Mouse (Mus musculus) embryonic facial prominence, embryonic 14.5 days (tissue): ENCODE measurements around the gene Crybg3. TPM values are rescaled to one million over a fixed set of nuclear protein-coding genes. Genes with fewer than 3 reads are reported as not detected.

Experiments
- ATAC-seq: fragments of 200-750 bp; cut with Nextera tagmentation; 2 replicates; pipeline ENCODE4 v1.8.0; 2017; ENCODE audit warnings: low read depth, moderate number of reproducible peaks, moderate TSS enrichment
- DNase-seq: peaks from one replicate; pipeline ENCODE4 v3.0.0-alpha.2; 2015; ENCODE audit warnings: low spot score
- H3K27ac ChIP-seq: fragments of 300-500 bp; sonication (generic); replicated peaks from 2 replicates; pipeline ENCODE4 v1.5.1; 2014; ENCODE audit warnings: low read depth, mild to moderate bottlenecking, low read length, moderate library complexity
- H3K27me3 ChIP-seq: fragments of 300-500 bp; sonication (generic); replicated peaks from 2 replicates; pipeline ENCODE4 v1.6.1; 2014; ENCODE audit warnings: low read length; ENCODE audit not compliant: control insufficient read depth, insufficient read depth
- H3K36me3 ChIP-seq: fragments of 300-500 bp; sonication (generic); 2 replicates; pipeline ENCODE4 v1.6.1; 2014; ENCODE audit warnings: low read length, mixed read lengths; ENCODE audit not compliant: control insufficient read depth, insufficient read depth
- H3K4me1 ChIP-seq: fragments of 300-500 bp; sonication (generic); 2 replicates; pipeline ENCODE4 v1.6.1; 2014; ENCODE audit warnings: antibody characterized with exemption, low read length; ENCODE audit not compliant: control insufficient read depth, insufficient read depth
- H3K4me2 ChIP-seq: fragments of 300-500 bp; sonication (generic); 2 replicates; pipeline ENCODE4 v1.6.1; 2014; ENCODE audit warnings: low read depth, mild to moderate bottlenecking, low read length, moderate library complexity, mixed read lengths
- H3K4me3 ChIP-seq: fragments of 300-500 bp; sonication (generic); 2 replicates; pipeline ENCODE4 v1.5.1; 2014; ENCODE audit warnings: low read depth, mild to moderate bottlenecking, low read length
- H3K9ac ChIP-seq: fragments of 300-500 bp; sonication (generic); 2 replicates; pipeline ENCODE4 v1.6.1; 2014; ENCODE audit warnings: low read depth, mild to moderate bottlenecking, low read length, moderate library complexity, mixed read lengths
- H3K9me3 ChIP-seq: fragments of 300-500 bp; sonication (generic); 2 replicates; pipeline ENCODE4 v1.6.1; 2016; ENCODE audit warnings: low read length; ENCODE audit not compliant: control insufficient read depth
- WGBS: fragments of 180-500 bp; shearing (Covaris S2); extraction: QIAGEN DNeasy Blood & Tissue Kit; methylation state at CpG from one replicate; pipeline ENCODE4 v1.1.7; 2014; 5-methylcytosine and 5-hydroxymethylcytosine counted together
- polyA plus RNA-seq: library from polyadenylated mRNA; unstranded; fragments of >200 nt; fragmentation: Nextera tagmentation; extraction: Ambion mirVana; gene quantifications from 2 replicates; pipeline ENCODE4 v1.2.1, GENCODE M21; 2014

Crybg3 gene
- 11.6 and 12.1 TPM in 2 replicates for polyA plus RNA-seq

GRCm38 (mm10) chr16:59600311-59601251 lies at the start of gene Crybg3:
TSS of gene Crybg3 (minus strand) at chr16:59600979.
- H3K4me1 ChIP-seq, result peaks cover 22% of the 10 kb centered on the region
- peak within 1 kb of the TSS; percentile 85 for H3K27ac ChIP-seq
- ATAC-seq (peak; percentile 95), DNase-seq (peak; percentile 87)
- under 1% methylated on average over 26 of the region's 90 CpGs for WGBS
- peak within 1 kb of the TSS; percentile 85 for H3K4me3 ChIP-seq
- H3K4me2 ChIP-seq, result peak within 1 kb of the TSS; percentile 69
- H3K9me3 ChIP-seq, result no peaks in the 10 kb centered on the region
- no peaks in the 10 kb centered on the region for H3K27me3 ChIP-seq
- peak within 1 kb of the TSS; percentile 88 for H3K9ac ChIP-seq
- no peaks in the 10 kb centered on the region for H3K36me3 ChIP-seq

GRCm38 (mm10) chr16:59643766-59644165 lies 43.0 kb upstream of the Crybg3 start:
- Histone ChIP-seq H3K36me3 (no peaks in the 10 kb centered on the region), H3K4me2 (no peak overlapping the region), H3K27me3 (no peaks in the 10 kb centered on the region), H3K9ac (no peak overlapping the region), H3K4me3 (no peak overlapping the region), H3K27ac (no peak overlapping the region), H3K4me1 (no peaks in the 10 kb centered on the region), H3K9me3 (no peaks in the 10 kb centered on the region)
- ATAC-seq, result no peak
- WGBS, result 63% methylated on average over 2 of the region's 2 CpGs
- no peak for DNase-seq

- H3K27ac ChIP-seq, result peak overlapping the region; percentile 99; the same call in 1 of the 2 replicates
- H3K9me3 ChIP-seq, result no peaks in the 10 kb centered on the region
- no peaks in the 10 kb centered on the region for H3K36me3 ChIP-seq
- DNase-seq, result no peak
- no peaks in the 10 kb centered on the region for H3K4me1 ChIP-seq
- H3K27me3 ChIP-seq, result no peaks in the 10 kb centered on the region
- WGBS, result 79% methylated on average over 3 of the region's 3 CpGs
- no peak overlapping the region for H3K9ac ChIP-seq
- H3K4me2 ChIP-seq, result peak overlapping the region; percentile 70
- ATAC-seq, result no peak
- H3K4me3 ChIP-seq, result peak overlapping the region; percentile 71
Measured at GRCm38 (mm10) chr16:59639985-59640384, 39.2 kb upstream of the Crybg3 start.

GRCm38 (mm10) chr16:59639102-59639691 lies 38.4 kb upstream of the Crybg3 start, which contains the start of gene Arl6:
TSS of gene Arl6 (minus strand) at chr16:59639391.
- H3K4me1 ChIP-seq, result no peaks in the 10 kb centered on the region
- under 1% methylated on average over 41 of the region's 46 CpGs for WGBS
- H3K36me3 ChIP-seq, result no peaks in the 10 kb centered on the region
- H3K9ac ChIP-seq, result peak within 1 kb of the TSS; percentile 82
- peak within 1 kb of the TSS; percentile 70 for H3K4me2 ChIP-seq
- H3K4me3 ChIP-seq, result peak within 1 kb of the TSS; percentile 71
- peak within 1 kb of the TSS; percentile 99 for H3K27ac ChIP-seq
- H3K9me3 ChIP-seq, result no peaks in the 10 kb centered on the region
- H3K27me3 ChIP-seq, result no peaks in the 10 kb centered on the region
- DNase-seq (peak; percentile 97), ATAC-seq (peak; percentile 97)

- Histone ChIP-seq H3K27ac (no peak overlapping the region), H3K9ac (no peak overlapping the region), H3K4me1 (no peaks in the 10 kb centered on the region), H3K4me3 (no peak overlapping the region), H3K36me3 (peaks cover 13% of the 10 kb centered on the region; the same call in 1 of the 2 replicates), H3K9me3 (no peaks in the 10 kb centered on the region), H3K27me3 (no peaks in the 10 kb centered on the region), H3K4me2 (no peak overlapping the region)
- DNase-seq, result no peak
- no peak for ATAC-seq
- WGBS, result 90% methylated on average over 2 of the region's 2 CpGs
Measured at GRCm38 (mm10) chr16:59634598-59634997, 33.8 kb upstream of the Crybg3 start.

GRCm38 (mm10) chr16:59621554-59621953 lies 20.8 kb upstream of the Crybg3 start:
- Histone ChIP-seq H3K4me3 (no peak overlapping the region), H3K4me1 (no peaks in the 10 kb centered on the region), H3K4me2 (no peak overlapping the region), H3K9me3 (no peaks in the 10 kb centered on the region), H3K36me3 (no peaks in the 10 kb centered on the region), H3K27ac (no peak overlapping the region), H3K9ac (no peak overlapping the region), H3K27me3 (no peaks in the 10 kb centered on the region)
- DNase-seq (no peak), ATAC-seq (no peak)
- WGBS, result over 99% methylated on average over 2 of the region's 2 CpGs

- H3K4me3 ChIP-seq, result no peak overlapping the region
- no peaks in the 10 kb centered on the region for H3K36me3 ChIP-seq
- no peak overlapping the region for H3K9ac ChIP-seq
- no peaks in the 10 kb centered on the region for H3K9me3 ChIP-seq
- no peaks in the 10 kb centered on the region for H3K4me1 ChIP-seq
- H3K27me3 ChIP-seq, result no peaks in the 10 kb centered on the region
- 30% methylated on average over 3 of the region's 3 CpGs for WGBS
- ATAC-seq (peak; percentile 67; the same call in 1 of the 2 replicates), DNase-seq (peak; percentile 66)
- no peak overlapping the region for H3K4me2 ChIP-seq
- no peak overlapping the region for H3K27ac ChIP-seq
Measured at GRCm38 (mm10) chr16:59617167-59617566, 16.4 kb upstream of the Crybg3 start.

GRCm38 (mm10) chr16:59615675-59616074 lies 14.9 kb upstream of the Crybg3 start:
- H3K4me1 ChIP-seq, result no peaks in the 10 kb centered on the region
- H3K4me3 ChIP-seq, result no peak overlapping the region
- H3K27ac ChIP-seq, result no peak overlapping the region
- no peak overlapping the region for H3K9ac ChIP-seq
- 78% methylated on average over 3 of the region's 3 CpGs for WGBS
- H3K4me2 ChIP-seq, result no peak overlapping the region
- H3K27me3 ChIP-seq, result no peaks in the 10 kb centered on the region
- H3K9me3 ChIP-seq, result no peaks in the 10 kb centered on the region
- ATAC-seq (no peak), DNase-seq (no peak)
- no peaks in the 10 kb centered on the region for H3K36me3 ChIP-seq
